Mouse (Mus musculus): ENCODE results near the gene Cyth4. TPM values are rescaled to one million over a fixed set of nuclear protein-coding genes. Genes with fewer than 3 reads are reported as not detected.
A peak's percentile ranks its signal among the peaks of the same experiment; 100 is the strongest.

Cyth4 gene
- polyA plus RNA-seq, 1 experiment from 2014 or later: 7.2 TPM

GRCm38 (mm10) chr15:78559141-78559979 lies 37.5 kb upstream of the Cyth4 start:
- Histone ChIP-seq H3K4me1 (ENCODE audit: control insufficient read depth, insufficient read depth, low read length) (no peaks in the 10 kb centered on the region), H3K36me3 (ENCODE audit: control insufficient read depth, insufficient read depth, low read length) (no peaks in the 10 kb centered on the region), H3K27ac (replicated peaks; ENCODE audit: low read depth, low read length) (no peak overlapping the region), H3K4me2 (ENCODE audit: low read depth, low read length) (no peak overlapping the region), H3K9me3 (ENCODE audit: control insufficient read depth, low read length) (no peaks in the 10 kb centered on the region), H3K27me3 (replicated peaks; ENCODE audit: control insufficient read depth, insufficient read depth, low read length) (no peaks in the 10 kb centered on the region), H3K4me3 (ENCODE audit: low read depth, low read length) (no peak overlapping the region), H3K9ac (ENCODE audit: low read depth, low read length) (no peak overlapping the region)
- WGBS: 52% methylated on average over 11 of the region's 11 CpGs
- DNase-seq (ENCODE audit: low spot score) (peak; percentile 18), ATAC-seq (ENCODE audit: low read depth) (no peak)

GRCm38 (mm10) chr15:78563344-78563743 lies 33.5 kb upstream of the Cyth4 start:
- H3K36me3 ChIP-seq (ENCODE audit: control insufficient read depth, insufficient read depth, low read length): no peaks in the 10 kb centered on the region
- H3K27me3 ChIP-seq (replicated peaks; ENCODE audit: control insufficient read depth, insufficient read depth, low read length): no peaks in the 10 kb centered on the region
- ATAC-seq (ENCODE audit: low read depth) (no peak), DNase-seq (ENCODE audit: low spot score) (no peak)
- no peaks in the 10 kb centered on the region for H3K9me3 ChIP-seq (ENCODE audit: control insufficient read depth, low read length)
- WGBS: 97% methylated on average over 3 of the region's 3 CpGs
- no peaks in the 10 kb centered on the region for H3K4me1 ChIP-seq (ENCODE audit: control insufficient read depth, insufficient read depth, low read length)
- H3K4me3 ChIP-seq (ENCODE audit: low read depth, low read length): no peak overlapping the region
- no peak overlapping the region for H3K9ac ChIP-seq (ENCODE audit: low read depth, low read length)
- no peak overlapping the region for H3K27ac ChIP-seq (replicated peaks; ENCODE audit: low read depth, low read length)
- H3K4me2 ChIP-seq (ENCODE audit: low read depth, low read length): no peak overlapping the region

GRCm38 (mm10) chr15:78563937-78564336 lies 32.9 kb upstream of the Cyth4 start:
- H3K4me3 ChIP-seq (ENCODE audit: low read depth, low read length): no peak overlapping the region
- WGBS: 72% methylated on average over 5 of the region's 5 CpGs
- H3K27ac ChIP-seq (replicated peaks; ENCODE audit: low read depth, low read length): no peak overlapping the region
- H3K9me3 ChIP-seq (ENCODE audit: control insufficient read depth, low read length): no peaks in the 10 kb centered on the region
- DNase-seq (ENCODE audit: low spot score) (no peak), ATAC-seq (ENCODE audit: low read depth) (no peak)
- no peaks in the 10 kb centered on the region for H3K27me3 ChIP-seq (replicated peaks; ENCODE audit: control insufficient read depth, insufficient read depth, low read length)
- no peaks in the 10 kb centered on the region for H3K4me1 ChIP-seq (ENCODE audit: control insufficient read depth, insufficient read depth, low read length)
- H3K4me2 ChIP-seq (ENCODE audit: low read depth, low read length): no peak overlapping the region
- H3K9ac ChIP-seq (ENCODE audit: low read depth, low read length): no peak overlapping the region
- H3K36me3 ChIP-seq (ENCODE audit: control insufficient read depth, insufficient read depth, low read length): no peaks in the 10 kb centered on the region

GRCm38 (mm10) chr15:78564764-78565435 lies 31.9 kb upstream of the Cyth4 start:
- DNase-seq (ENCODE audit: low spot score): no peak
- H3K27me3 ChIP-seq (replicated peaks; ENCODE audit: control insufficient read depth, insufficient read depth, low read length): no peaks in the 10 kb centered on the region
- no peak overlapping the region for H3K27ac ChIP-seq (replicated peaks; ENCODE audit: low read depth, low read length)
- ATAC-seq (ENCODE audit: low read depth): no peak
- H3K4me1 ChIP-seq (ENCODE audit: control insufficient read depth, insufficient read depth, low read length): no peaks in the 10 kb centered on the region
- H3K9me3 ChIP-seq (ENCODE audit: control insufficient read depth, low read length): no peaks in the 10 kb centered on the region
- 68% methylated on average over 11 of the region's 11 CpGs for WGBS
- no peaks in the 10 kb centered on the region for H3K36me3 ChIP-seq (ENCODE audit: control insufficient read depth, insufficient read depth, low read length)
- no peak overlapping the region for H3K9ac ChIP-seq (ENCODE audit: low read depth, low read length)
- H3K4me3 ChIP-seq (ENCODE audit: low read depth, low read length): no peak overlapping the region
- no peak overlapping the region for H3K4me2 ChIP-seq (ENCODE audit: low read depth, low read length)

GRCm38 (mm10) chr15:78567608-78568120 lies 29.2 kb upstream of the Cyth4 start:
- no peak overlapping the region for H3K4me2 ChIP-seq (ENCODE audit: low read depth, low read length)
- H3K27ac ChIP-seq (replicated peaks; ENCODE audit: low read depth, low read length): no peak overlapping the region
- H3K27me3 ChIP-seq (replicated peaks; ENCODE audit: control insufficient read depth, insufficient read depth, low read length): no peaks in the 10 kb centered on the region
- H3K9me3 ChIP-seq (ENCODE audit: control insufficient read depth, low read length): no peaks in the 10 kb centered on the region
- H3K9ac ChIP-seq (ENCODE audit: low read depth, low read length): no peak overlapping the region
- 66% methylated on average over 9 of the region's 9 CpGs for WGBS
- DNase-seq (ENCODE audit: low spot score): no peak
- no peaks in the 10 kb centered on the region for H3K36me3 ChIP-seq (ENCODE audit: control insufficient read depth, insufficient read depth, low read length)
- H3K4me3 ChIP-seq (ENCODE audit: low read depth, low read length): no peak overlapping the region
- no peaks in the 10 kb centered on the region for H3K4me1 ChIP-seq (ENCODE audit: control insufficient read depth, insufficient read depth, low read length)
- no peak for ATAC-seq (ENCODE audit: low read depth)

- WGBS: 87% methylated on average over 2 of the region's 5 CpGs
- ATAC-seq (ENCODE audit: low read depth): no peak
These were observed 26.7 kb upstream of the Cyth4 start for GRCm38 (mm10) chr15:78570170-78570569.

GRCm38 (mm10) chr15:78571554-78572269 lies 25.1 kb upstream of the Cyth4 start:
- Histone ChIP-seq H3K4me1 (ENCODE audit: control insufficient read depth, insufficient read depth, low read length) (no peaks in the 10 kb centered on the region; the same call in 1 of the 2 replicates), H3K27me3 (replicated peaks; ENCODE audit: control insufficient read depth, insufficient read depth, low read length) (no peaks in the 10 kb centered on the region), H3K9ac (ENCODE audit: low read depth, low read length) (no peak overlapping the region), H3K27ac (replicated peaks; ENCODE audit: low read depth, low read length) (no peak overlapping the region), H3K36me3 (ENCODE audit: control insufficient read depth, insufficient read depth, low read length) (no peaks in the 10 kb centered on the region), H3K9me3 (ENCODE audit: control insufficient read depth, low read length) (no peaks in the 10 kb centered on the region), H3K4me2 (ENCODE audit: low read depth, low read length) (no peak overlapping the region), H3K4me3 (ENCODE audit: low read depth, low read length) (0 out of 2 replicates have a peak overlapping the region, but pooled peaks have one; percentile 1)
- WGBS: 65% methylated on average over 15 of the region's 16 CpGs
- DNase-seq (ENCODE audit: low spot score) (no peak), ATAC-seq (ENCODE audit: low read depth) (no peak)

More at GRCm38 (mm10) chr15:78570170-78570569, 26.7 kb upstream of the Cyth4 start:
- H3K9me3 ChIP-seq (ENCODE audit: control insufficient read depth, low read length): no peaks in the 10 kb centered on the region
- H3K36me3 ChIP-seq (ENCODE audit: control insufficient read depth, insufficient read depth, low read length): no peaks in the 10 kb centered on the region
- no peak overlapping the region for H3K4me2 ChIP-seq (ENCODE audit: low read depth, low read length)
- no peak overlapping the region for H3K9ac ChIP-seq (ENCODE audit: low read depth, low read length)
- DNase-seq (ENCODE audit: low spot score): no peak
- no peak overlapping the region for H3K27ac ChIP-seq (replicated peaks; ENCODE audit: low read depth, low read length)
- H3K27me3 ChIP-seq (replicated peaks; ENCODE audit: control insufficient read depth, insufficient read depth, low read length): no peaks in the 10 kb centered on the region
- no peak overlapping the region for H3K4me3 ChIP-seq (ENCODE audit: low read depth, low read length)
- H3K4me1 ChIP-seq (ENCODE audit: control insufficient read depth, insufficient read depth, low read length): no peaks in the 10 kb centered on the region

GRCm38 (mm10) chr15:78572270-78572600 lies 24.6 kb upstream of the Cyth4 start:
- Histone ChIP-seq H3K4me2 (ENCODE audit: low read depth, low read length) (no peak overlapping the region), H3K4me3 (ENCODE audit: low read depth, low read length) (0 out of 2 replicates have a peak overlapping the region, but pooled peaks have one; percentile 1), H3K27me3 (replicated peaks; ENCODE audit: control insufficient read depth, insufficient read depth, low read length) (no peaks in the 10 kb centered on the region), H3K4me1 (ENCODE audit: control insufficient read depth, insufficient read depth, low read length) (no peaks in the 10 kb centered on the region; the same call in 1 of the 2 replicates), H3K36me3 (ENCODE audit: control insufficient read depth, insufficient read depth, low read length) (no peaks in the 10 kb centered on the region), H3K9ac (ENCODE audit: low read depth, low read length) (no peak overlapping the region), H3K9me3 (ENCODE audit: control insufficient read depth, low read length) (no peaks in the 10 kb centered on the region), H3K27ac (replicated peaks; ENCODE audit: low read depth, low read length) (no peak overlapping the region)
- ATAC-seq (ENCODE audit: low read depth): no peak
- DNase-seq (ENCODE audit: low spot score): no peak
- WGBS: 96% methylated on average over 5 of the region's 5 CpGs
